Mouse (Mus musculus) heart, adult 2 months (tissue): Measurements from ENCODE around the gene Nkx2-2. TPM values are rescaled to one million over a fixed set of nuclear protein-coding genes. Genes with fewer than 3 reads are reported as not detected.

Experiments
- DNase-seq, 2 experiments: peaks; one replicate each; pipeline ENCODE4 v3.0.0; 2021
- H3K27ac ChIP-seq: fragments of 200-600 bp; 2 replicates; pipeline ENCODE4 v1.8.1; 2022
- H3K27me3 ChIP-seq: fragments of 200-500 bp; 2 replicates; pipeline ENCODE4 v1.6.1; 2012; ENCODE audit warnings: mild to moderate bottlenecking, low read length, inconsistent platforms, mixed read lengths; ENCODE audit not compliant: control insufficient read depth, insufficient read depth
- H3K36me3 ChIP-seq: fragments of 200-500 bp; 2 replicates; pipeline ENCODE4 v1.6.1; 2012; ENCODE audit warnings: low read length, inconsistent platforms; ENCODE audit not compliant: control insufficient read depth, insufficient read depth
- H3K4me1 ChIP-seq: fragments of 200-500 bp; 2 replicates; pipeline ENCODE4 v1.6.1; 2011; ENCODE audit warnings: low read length; ENCODE audit not compliant: control insufficient read depth, insufficient read depth
- H3K4me3 ChIP-seq: fragments of 200-600 bp; 2 replicates; pipeline ENCODE4 v1.8.1; 2022
- H3K79me2 ChIP-seq: fragments of 200-500 bp; replicated peaks from 2 replicates; pipeline ENCODE4 v1.6.1; 2012; ENCODE audit warnings: mild to moderate bottlenecking, inconsistent platforms, low read length, moderate library complexity, mixed read lengths; ENCODE audit not compliant: control insufficient read depth, insufficient read depth
- H3K9ac ChIP-seq: fragments of 200-500 bp; 2 replicates; pipeline ENCODE4 v1.6.1; 2012; ENCODE audit warnings: low read depth, mild to moderate bottlenecking, control low read depth, inconsistent platforms, low read length, mixed read lengths
- CTCF ChIP-seq: fragments of 200-600 bp; IDR thresholded peaks from 2 replicates; pipeline ENCODE4 v1.8.1; 2022; ENCODE audit warnings: antibody characterized with exemption, mild to moderate bottlenecking, moderate library complexity
- EP300 ChIP-seq: fragments of 200-500 bp; IDR thresholded peaks from 2 replicates; pipeline ENCODE4 v1.6.1; 2011; ENCODE audit warnings: low read depth, low read length, control low read depth; ENCODE audit not compliant: insufficient read depth
- POLR2A ChIP-seq: fragments of 200-500 bp; IDR thresholded peaks from 2 replicates; pipeline ENCODE4 v1.6.1; 2011; ENCODE audit warnings: mild to moderate bottlenecking, low read depth, low read length, control low read depth; ENCODE audit not compliant: insufficient read depth
- WGBS: fragments of 180-500 bp; shearing (Covaris S2); methylation state at CpG from one replicate; pipeline ENCODE4 v1.1.7; 2018; 5-methylcytosine and 5-hydroxymethylcytosine counted together
- intact Hi-C: fragments of 180-260 bp; cut with DNase I; formaldehyde crosslinking; loops from one replicate; pipeline ENCODE4 v1.15.1; 2025
- polyA plus RNA-seq: library from polyadenylated mRNA; depleted of rRNA; stranded (reverse); fragments of >200 nt; gene quantifications from 2 replicates; pipeline ENCODE4 v1.2.3, GENCODE M21; 2012; rRNA removed
- total RNA-seq, 2 experiments: library from RNA; stranded (reverse); gene quantifications; 2 replicates each; pipeline ENCODE4 v1.2.3; 2021

The Nkx2-2 gene
- total and polyA plus RNA-seq, 3 experiments, result not detected

GRCm38 (mm10) chr2:147152543-147152942 is 41.5 kb downstream of the Nkx2-2 start:
- Histone ChIP-seq H3K4me1 (no peaks in the 10 kb centered on the region), H3K79me2 (no peaks in the 10 kb centered on the region), H3K27ac (no peak overlapping the region), H3K36me3 (no peaks in the 10 kb centered on the region), H3K4me3 (no peak overlapping the region), H3K27me3 (no peaks in the 10 kb centered on the region), H3K9ac (no peak overlapping the region)
- 24% methylated on average over 2 of the region's 2 CpGs for WGBS
- no peak for TF ChIP-seq EP300
- TF ChIP-seq CTCF, result no peak
- TF ChIP-seq POLR2A, result no peak
- intact Hi-C loops, result no loop called here
- DNase-seq, result no peak

Other genes with a start within 250 kb of the Nkx2-2 start
- 10 to 100 TPM; 21.6 to 22.1 TPM for gene Xrn2, start 181.2 kb downstream of the Nkx2-2 start, total RNA-seq
- 11.1 and 22.2 TPM in 2 replicates for gene Xrn2, start 181.2 kb downstream of the Nkx2-2 start, polyA plus RNA-seq
- gene Nkx2-4, start 108.8 kb downstream of the Nkx2-2 start, total RNA-seq, result not detected
- gene Nkx2-4, start 108.8 kb downstream of the Nkx2-2 start, polyA plus RNA-seq, result not detected in 2 replicates
- gene Pax1, start 167.7 kb upstream of the Nkx2-2 start, total RNA-seq, result not detected
- gene Pax1, start 167.7 kb upstream of the Nkx2-2 start, polyA plus RNA-seq, result 0.08 and 0.12 TPM in 2 replicates